Mouse (Mus musculus): ENCODE data around the gene Ifit2. TPM values are rescaled to one million over a fixed set of nuclear protein-coding genes. Genes with fewer than 3 reads are reported as not detected.

Ifit2 gene
- 17.5 TPM for polyA plus RNA-seq (2014; fragmentation: Illumina TruSeq; extraction: RNeasy Lipid Tissue Mini Kit (QIAGEN cat#74804))

GRCm38 (mm10) chr19:34550534-34551223 is at the start of gene Ifit2:
Ifit2 (plus strand) TSS chr19:34550694.

GRCm38 (mm10) chr19:34526941-34527682 is 23.4 kb upstream of the Ifit2 start, which contains the start of gene Lipa:
Lipa (minus strand) TSS chr19:34527474.

GRCm38 (mm10) chr19:34583126-34583766 is 32.8 kb downstream of the Ifit2 start, which contains the start of gene Ifit3:
Ifit3 (plus strand) TSS chr19:34583531.

DNA sequence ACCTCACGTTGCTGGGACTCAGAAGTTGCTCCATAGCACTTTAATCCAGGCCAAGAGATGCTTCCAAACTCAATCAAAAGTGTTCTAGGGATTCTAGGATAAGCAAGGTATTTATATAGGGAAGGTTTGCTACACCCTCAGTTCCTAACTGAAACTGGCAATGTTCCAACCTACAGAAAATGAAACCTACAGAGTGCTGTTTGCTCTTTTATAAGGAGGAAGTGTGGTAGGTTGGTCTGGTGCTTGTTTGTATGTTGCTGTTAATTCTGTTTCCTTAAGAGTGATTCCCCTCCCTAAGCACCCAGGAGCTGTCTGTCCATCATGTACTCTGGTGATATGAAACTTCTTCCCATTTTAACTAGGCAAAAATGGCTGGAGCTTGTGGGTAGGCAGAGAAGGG is 51.4 kb downstream of the Ifit2 start, which contains the start of gene Ifit1bl1:
Ifit1bl1 (minus strand) TSS at position 69 of the 400 bp plus-strand sequence.

GRCm38 (mm10) chr19:34607237-34608051 is 57.0 kb downstream of the Ifit2 start, which contains the start of gene Ifit3b:
Ifit3b (plus strand) TSS chr19:34607970.

Other genes with a start within 250 kb of the Ifit2 start
- gene Ch25h, start 75.5 kb upstream of the Ifit2 start, polyA plus RNA-seq (2014; fragmentation: Illumina TruSeq; extraction: RNeasy Lipid Tissue Mini Kit (QIAGEN cat#74804)) = 1.1 TPM
- 101 TPM for gene Lipa, start 23.2 kb upstream of the Ifit2 start, polyA plus RNA-seq (2014; fragmentation: Illumina TruSeq; extraction: RNeasy Lipid Tissue Mini Kit (QIAGEN cat#74804))
- gene Ifit3, start 32.8 kb downstream of the Ifit2 start, polyA plus RNA-seq (2014; fragmentation: Illumina TruSeq; extraction: RNeasy Lipid Tissue Mini Kit (QIAGEN cat#74804)) = 8.6 TPM
- 2.8 TPM for gene Ifit1bl1, start 51.3 kb downstream of the Ifit2 start, polyA plus RNA-seq (2014; fragmentation: Illumina TruSeq; extraction: RNeasy Lipid Tissue Mini Kit (QIAGEN cat#74804))
- gene Ifit3b, start 57.3 kb downstream of the Ifit2 start, polyA plus RNA-seq (2014; fragmentation: Illumina TruSeq; extraction: RNeasy Lipid Tissue Mini Kit (QIAGEN cat#74804)) = 3.3 TPM
- 12.5 TPM for gene Ifit1bl2, start 90.0 kb downstream of the Ifit2 start, polyA plus RNA-seq (2014; fragmentation: Illumina TruSeq; extraction: RNeasy Lipid Tissue Mini Kit (QIAGEN cat#74804))
- 12.6 TPM for gene Ifit1, start 90.2 kb downstream of the Ifit2 start, polyA plus RNA-seq (2014; fragmentation: Illumina TruSeq; extraction: RNeasy Lipid Tissue Mini Kit (QIAGEN cat#74804))
- 1.4 TPM for gene Slc16a12, start 196.6 kb downstream of the Ifit2 start, polyA plus RNA-seq (2014; fragmentation: Illumina TruSeq; extraction: RNeasy Lipid Tissue Mini Kit (QIAGEN cat#74804))